Mouse (Mus musculus) bone marrow macrophage, adult 2 months (primary cell): ENCODE measurements at regions not wholly inside any gene's neighbourhood (a gene's known extent, or its start where the extent isn't known, plus 50 kb on each side); places are given as distances from the start of the nearest gene placed in this dataset.

Experiments used
- CTCF ChIP-seq: IDR thresholded peaks from 2 replicates; pipeline ENCODE4 v1.5.1; 2012; ENCODE audit warnings: low read depth, mild to moderate bottlenecking, low read length, moderate library complexity
- POLR2A ChIP-seq: IDR thresholded peaks from 2 replicates; pipeline ENCODE4 v1.6.1; 2012; ENCODE audit warnings: mild to moderate bottlenecking, low read depth, low read length, borderline replicate concordance

DNA sequence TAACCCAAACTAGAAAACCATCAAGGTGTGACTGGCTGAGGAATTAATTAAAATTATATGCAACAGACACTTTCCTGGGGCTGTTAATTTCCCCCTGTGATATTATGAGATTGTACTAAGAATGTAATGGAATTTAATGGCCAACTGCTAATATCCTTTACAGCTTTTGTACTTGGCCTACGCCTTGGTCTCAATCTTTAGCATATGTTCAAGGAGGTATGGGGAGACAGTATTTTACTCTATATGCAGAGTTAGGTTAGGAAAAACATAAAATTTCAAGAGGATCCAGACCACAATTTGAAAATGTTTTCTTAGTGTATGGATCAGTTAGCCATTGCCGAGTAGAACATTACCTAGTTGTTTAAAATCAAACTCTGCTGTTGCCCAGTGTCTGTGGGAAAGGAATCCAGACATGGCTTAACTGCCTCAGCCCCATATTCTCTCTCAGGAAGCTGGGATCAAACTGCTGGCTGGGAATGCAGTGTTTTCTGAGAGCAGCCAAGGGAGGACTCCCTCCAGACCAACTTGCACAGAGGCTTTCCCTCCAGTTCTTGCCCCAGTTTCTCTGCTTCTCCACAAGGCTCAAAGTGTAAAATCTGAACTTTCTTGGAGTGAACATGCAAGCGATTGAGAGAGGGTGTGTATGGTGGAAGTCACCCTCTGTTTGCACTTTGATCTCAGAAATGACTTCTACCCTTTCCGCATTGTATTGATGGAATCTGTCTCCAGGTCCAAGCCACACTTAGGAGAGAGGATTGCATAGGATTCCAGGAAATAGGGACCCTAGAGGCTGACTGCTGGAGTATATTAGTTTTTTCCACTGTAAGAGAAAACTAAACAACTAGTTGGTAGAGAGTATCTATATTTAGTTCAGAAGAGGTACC is 294.6 kb downstream of the Hace1 start:
- TF ChIP-seq CTCF (no peak), POLR2A (no peak)
